Mouse (Mus musculus) CH12.LX (cell line): ENCODE results near the gene Krt16. TPM values are rescaled to one million over a fixed set of nuclear protein-coding genes. Genes with fewer than 3 reads are reported as not detected.
A peak's percentile ranks its signal among the peaks of the same experiment; 100 is the strongest.

Experiments
- DNase-seq: peaks from one replicate; pipeline ENCODE4 v3.0.0-alpha.2; 2013; ENCODE audit errors: extremely low read depth
- H3K27ac ChIP-seq: 2 replicates; pipeline ENCODE4 v1.5.1; 2012; ENCODE audit warnings: low read depth, mild to moderate bottlenecking, control low read depth, moderate library complexity; ENCODE audit not compliant: insufficient read depth
- H3K27me3 ChIP-seq: replicated peaks from 2 replicates; pipeline ENCODE3; 2012; ENCODE audit warnings: inconsistent platforms
- H3K36me3 ChIP-seq, 2 experiments: replicated peaks in 1 of 2; 2 replicates each; pipeline versions ENCODE3 to v1.6.1; 2012; ENCODE audit warnings: inconsistent platforms in 1 of 2, low read length in 1 of 2, mild to moderate bottlenecking in 1 of 2, mixed read lengths in 1 of 2, moderate library complexity in 1 of 2; ENCODE audit not compliant: control insufficient read depth in 1 of 2, insufficient read depth in 1 of 2
- H3K4me1 ChIP-seq, 2 experiments: 2 replicates each; pipeline ENCODE4 v1.6.1; 2012; ENCODE audit warnings: inconsistent platforms in 1 of 2, moderate library complexity in 1 of 2; ENCODE audit not compliant: insufficient read depth in 2 of 2, control insufficient read depth in 1 of 2
- H3K4me2 ChIP-seq: 2 replicates; pipeline ENCODE4 v1.6.1; 2012; ENCODE audit warnings: low read depth, mild to moderate bottlenecking, control low read depth; ENCODE audit not compliant: poor library complexity, insufficient read depth, severe bottlenecking
- H3K4me3 ChIP-seq, 3 experiments: fragments of 150-350 bp in 1 of 3; sonication (generic) in 1 of 3; replicated peaks in 1 of 3; 2 replicates each; pipeline versions ENCODE3 to v1.5.1; 2011 to 2012; ENCODE audit warnings: low read depth in 2 of 3, low read length in 2 of 3, mild to moderate bottlenecking in 2 of 3, moderate library complexity in 2 of 3, control low read depth in 1 of 3, improper control_type of control experiment in 1 of 3, inconsistent platforms in 1 of 3, mixed read lengths in 1 of 3; ENCODE audit not compliant: poor library complexity in 1 of 3
- H3K79me2 ChIP-seq: replicated peaks from 2 replicates; pipeline ENCODE4 v1.6.1; 2012; ENCODE audit warnings: mild to moderate bottlenecking, moderate library complexity; ENCODE audit not compliant: control insufficient read depth, poor library complexity, insufficient read depth, severe bottlenecking; ENCODE audit errors: extremely low read depth
- H3K9ac ChIP-seq: 2 replicates; pipeline ENCODE4 v1.6.1; 2012; ENCODE audit warnings: low read depth, mild to moderate bottlenecking, control low read depth, moderate library complexity; ENCODE audit not compliant: insufficient read depth
- H3K9me3 ChIP-seq: replicated peaks from 2 replicates; pipeline ENCODE3; 2012; ENCODE audit warnings: low read length, inconsistent platforms, mixed read lengths
- BHLHE40 ChIP-seq: IDR thresholded peaks from 2 replicates; pipeline ENCODE4 v1.6.1; 2011; ENCODE audit warnings: mild to moderate bottlenecking, low read depth, low read length, improper control_type of control experiment
- CHD2 ChIP-seq: IDR thresholded peaks from 2 replicates; pipeline ENCODE4 v1.6.1; 2011; ENCODE audit warnings: low read length, improper control_type of control experiment
- CTCF ChIP-seq, 2 experiments: IDR thresholded peaks in 1 of 2; conservative IDR thresholded peaks in 1 of 2; 2 replicates each; pipeline ENCODE4 v1.5.1; 2011 to 2012; ENCODE audit warnings: low read depth in 2 of 2, low read length in 2 of 2, improper control_type of control experiment in 1 of 2, inconsistent platforms in 1 of 2, mild to moderate bottlenecking in 1 of 2, moderate library complexity in 1 of 2
- E2F4 ChIP-seq: IDR thresholded peaks from 2 replicates; pipeline ENCODE4 v1.6.1; 2011; ENCODE audit warnings: low read depth, low read length, improper control_type of control experiment; ENCODE audit not compliant: insufficient replicate concordance
- ELF1 ChIP-seq: IDR thresholded peaks from 2 replicates; pipeline ENCODE4 v1.6.1; 2014; ENCODE audit warnings: low read depth, mild to moderate bottlenecking, inconsistent platforms, low read length, improper control_type of control experiment
- EP300 ChIP-seq: IDR thresholded peaks from 2 replicates; pipeline ENCODE4 v1.6.1; 2011; ENCODE audit warnings: low read length, improper control_type of control experiment
- ETS1 ChIP-seq: conservative IDR thresholded peaks from 2 replicates; pipeline ENCODE4 v1.6.1; 2012; ENCODE audit warnings: low read depth, mild to moderate bottlenecking, inconsistent platforms, low read length, improper control_type of control experiment, moderate library complexity
- GABPA ChIP-seq: IDR thresholded peaks from 2 replicates; pipeline ENCODE4 v1.6.1; 2012; ENCODE audit warnings: low read depth, low read length, improper control_type of control experiment, inconsistent platforms; ENCODE audit not compliant: insufficient replicate concordance
- IRF4 ChIP-seq: IDR thresholded peaks from 2 replicates; pipeline ENCODE4 v1.6.1; 2014; ENCODE audit warnings: low read depth, mild to moderate bottlenecking, inconsistent platforms, low read length, improper control_type of control experiment
- JUND ChIP-seq: conservative IDR thresholded peaks from 2 replicates; pipeline ENCODE4 v1.6.1; 2011; ENCODE audit warnings: low read depth, low read length, improper control_type of control experiment
- KAT2A ChIP-seq: IDR thresholded peaks from 2 replicates; pipeline ENCODE4 v1.6.1; 2012; ENCODE audit warnings: low read length, improper control_type of control experiment, inconsistent platforms; ENCODE audit not compliant: insufficient replicate concordance
- MAFK ChIP-seq: IDR thresholded peaks from 2 replicates; pipeline ENCODE4 v1.6.1; 2011; ENCODE audit warnings: low read length, improper control_type of control experiment; ENCODE audit not compliant: insufficient replicate concordance
- MAX ChIP-seq: IDR thresholded peaks from 2 replicates; pipeline ENCODE4 v1.6.1; 2011; ENCODE audit warnings: low read length, improper control_type of control experiment
- MXI1 ChIP-seq: IDR thresholded peaks from 2 replicates; pipeline ENCODE4 v1.6.1; 2011; ENCODE audit warnings: mild to moderate bottlenecking, low read depth, low read length, improper control_type of control experiment
- NELFE ChIP-seq: IDR thresholded peaks from 2 replicates; pipeline ENCODE4 v1.6.1; 2011; ENCODE audit warnings: low read depth, low read length, improper control_type of control experiment
- NRF1 ChIP-seq: IDR thresholded peaks from 2 replicates; pipeline ENCODE4 v1.6.1; 2014; ENCODE audit warnings: low read depth, mild to moderate bottlenecking, inconsistent platforms, low read length, improper control_type of control experiment, moderate library complexity
- PAX5 ChIP-seq: IDR thresholded peaks from 2 replicates; pipeline ENCODE4 v1.6.1; 2012; ENCODE audit warnings: low read length, inconsistent platforms, mixed read lengths
- POLR2A ChIP-seq: IDR thresholded peaks from 2 replicates; pipeline ENCODE4 v1.6.1; 2011; ENCODE audit warnings: low read depth, mild to moderate bottlenecking, improper control_type of control experiment, low read length
- POLR2AphosphoS2 ChIP-seq: IDR thresholded peaks from 2 replicates; pipeline ENCODE4 v1.6.1; 2011; ENCODE audit warnings: low read depth, low read length, improper control_type of control experiment
- RCOR1 ChIP-seq: conservative IDR thresholded peaks from 2 replicates; pipeline ENCODE4 v1.6.1; 2012; ENCODE audit warnings: low read depth, mild to moderate bottlenecking, inconsistent platforms, low read length, improper control_type of control experiment
- TCF12 ChIP-seq: IDR thresholded peaks from 2 replicates; pipeline ENCODE4 v1.6.1; 2014; ENCODE audit warnings: low read depth, mild to moderate bottlenecking, inconsistent platforms, low read length, improper control_type of control experiment
- USF1 ChIP-seq: IDR thresholded peaks from 2 replicates; pipeline ENCODE4 v1.6.1; 2014; ENCODE audit warnings: low read depth, mild to moderate bottlenecking, inconsistent platforms, low read length, improper control_type of control experiment
- USF2 ChIP-seq: conservative IDR thresholded peaks from 2 replicates; pipeline ENCODE4 v1.6.1; 2011; ENCODE audit warnings: low read depth, low read length, improper control_type of control experiment
- ZMIZ1 ChIP-seq: IDR thresholded peaks from 2 replicates; pipeline ENCODE4 v1.6.1; 2012; ENCODE audit warnings: low read depth, mild to moderate bottlenecking, inconsistent platforms, low read length, improper control_type of control experiment
- ZNF384 ChIP-seq: IDR thresholded peaks from 2 replicates; pipeline ENCODE4 v1.6.1; 2012; ENCODE audit warnings: low read depth, low read length, improper control_type of control experiment, inconsistent platforms
- dilution Hi-C: fragments of 300-500 bp; cut with MboI; formaldehyde crosslinking; loops from 2 replicates; pipeline ENCODE4 v1.14.3; 2020; ENCODE audit warnings: low sequenced_read_pairs; ENCODE audit not compliant: extremely low pct_unique_long_range_greater_than_20kb, extremely low pct_ligation_motif_present
- in situ Hi-C: fragments of 300-500 bp; cut with MboI; formaldehyde crosslinking; loops from 3 replicates; pipeline ENCODE4 v1.14.3; 2019; ENCODE audit warnings: low sequenced_read_pairs, low pct_ligation_motif_present, low pct_unique_long_range_greater_than_20kb, mixed read lengths
- polyA plus RNA-seq: library from polyadenylated mRNA; unstranded; fragments of >175 nt; gene quantifications from 2 replicates; pipeline ENCODE4 v1.2.1, GENCODE M21; 2012; ENCODE audit warnings: low read depth; ENCODE audit not compliant: insufficient read length
- total RNA-seq, 2 experiments: library from RNA; depleted of rRNA; stranded (reverse); fragments of 300-350 nt in 1 of 2; fragments of >200 nt in 1 of 2; gene quantifications; 2 replicates each; pipeline ENCODE4 v1.2.3; 2012 to 2014

Gene Krt16
- total and polyA plus RNA-seq, 3 experiments = 0.08 TPM; not detected in 2

DNA sequence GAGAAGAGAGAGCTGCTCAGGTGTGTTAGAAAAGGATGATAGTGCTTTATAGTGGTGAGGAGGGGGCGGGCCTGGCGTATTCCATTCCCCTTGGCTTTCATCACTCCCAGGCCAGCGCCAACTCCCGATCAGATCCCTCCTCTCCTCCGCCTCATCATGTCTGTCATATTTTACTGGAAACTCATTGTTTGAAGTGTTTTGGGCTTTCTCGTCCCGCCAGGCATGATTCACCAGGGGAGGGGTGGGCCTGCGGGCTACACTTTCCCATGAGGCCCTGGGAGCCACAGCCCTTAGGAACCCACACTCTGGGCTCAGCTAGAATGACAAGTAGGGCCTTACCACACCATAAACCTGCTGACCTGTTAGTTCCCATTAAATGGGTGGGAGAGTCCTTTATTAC lies 41.2 kb downstream of the Krt16 start, which contains the start of gene Krt14:
TSS of gene Krt14 (minus strand) at position 51 of the 400 bp plus-strand sequence.
- no peak for TF ChIP-seq NELFE
- TF ChIP-seq ZMIZ1 = no peak
- no peak for TF ChIP-seq CHD2
- no peak for TF ChIP-seq BHLHE40
- no peak for TF ChIP-seq TCF12
- no peak for TF ChIP-seq E2F4
- no peak for TF ChIP-seq CTCF (conservative IDR thresholded peaks at IDR 0.05 in 1 of 2, IDR thresholded peaks at IDR 0.05 in 1 of 2; ENCODE audit: low read depth in 2 of 2, low read length in 2 of 2)
- no peak for TF ChIP-seq POLR2AphosphoS2
- no peak for TF ChIP-seq ZNF384
- no peak for TF ChIP-seq MAX
- TF ChIP-seq MAFK = no peak
- TF ChIP-seq GABPA = no peak
- no peak for TF ChIP-seq IRF4
- TF ChIP-seq EP300 = no peak
- no peak for TF ChIP-seq ELF1
- TF ChIP-seq USF1 = no peak
- TF ChIP-seq JUND = no peak
- TF ChIP-seq NRF1 = no peak
- no peak for TF ChIP-seq USF2
- TF ChIP-seq PAX5 = no peak
- TF ChIP-seq, all 38 proteins: peak for 0
- no peak for DNase-seq
- Histone ChIP-seq H3K9ac (no peak within 1 kb of the TSS), H3K4me2 (no peak within 1 kb of the TSS), H3K27ac (no peak within 1 kb of the TSS), H3K36me3 (no peaks in the 10 kb centered on the region), H3K4me1 (peaks cover 0 to 5% of the 10 kb centered on the region in 2 experiments; a peak in 1 of 4 replicates), H3K4me3 (no peak within 1 kb of the TSS), H3K79me2 (no peaks in the 10 kb centered on the region), H3K9me3 (no peaks in the 10 kb centered on the region), H3K27me3 (peaks cover 73% of the 10 kb centered on the region)
- in situ Hi-C loops = no loop called here
- dilution Hi-C loops = no loop called here

GRCm38 (mm10) chr11:100203448-100203847 lies 45.3 kb downstream of the Krt16 start:
- Histone ChIP-seq H3K9ac (no peak overlapping the region), H3K4me2 (no peak overlapping the region), H3K27me3 (peaks cover 59% of the 10 kb centered on the region), H3K79me2 (no peaks in the 10 kb centered on the region), H3K4me3 (no peak overlapping the region), H3K27ac (no peak overlapping the region), H3K9me3 (no peaks in the 10 kb centered on the region), H3K4me1 (peaks cover 0 to 11% of the 10 kb centered on the region in 2 experiments; a peak in 2 of 4 replicates), H3K36me3 (no peaks in the 10 kb centered on the region)
- in situ Hi-C loops (loop anchor here (5.0 kb wide), 1 partner anchor 84 kb away; no protein-coding TSS in a partner anchor), dilution Hi-C loops (no loop called here)
- DNase-seq = peak; percentile 32
- TF ChIP-seq IRF4 (no peak), E2F4 (no peak), PAX5 (no peak), RCOR1 (no peak), CTCF (conservative IDR thresholded peaks at IDR 0.05 in 1 of 2, IDR thresholded peaks at IDR 0.05 in 1 of 2; ENCODE audit: low read depth in 2 of 2, low read length in 2 of 2) (no peak), POLR2A (no peak), CHD2 (no peak), MXI1 (no peak), USF1 (no peak), KAT2A (no peak), ETS1 (no peak), NELFE (no peak)
